Mouse (Mus musculus) hindbrain, embryonic 12.5 days (tissue): ENCODE data around the gene Olfr397. TPM values are rescaled to one million over a fixed set of nuclear protein-coding genes. Genes with fewer than 3 reads are reported as not detected.

Experiments used
- ATAC-seq: fragments of 200-750 bp; cut with Nextera tagmentation; 2 replicates; pipeline ENCODE4 v1.8.0; 2017; ENCODE audit warnings: moderate TSS enrichment; ENCODE audit not compliant: low FRiP score
- H3K27ac ChIP-seq: fragments of 300-500 bp; sonication (generic); 2 replicates; pipeline ENCODE4 v1.5.1; 2016; ENCODE audit warnings: mild to moderate bottlenecking
- H3K27me3 ChIP-seq: fragments of 300-500 bp; sonication (generic); 2 replicates; pipeline ENCODE4 v1.6.1; 2016; ENCODE audit warnings: mild to moderate bottlenecking
- H3K36me3 ChIP-seq: fragments of 300-500 bp; sonication (generic); 2 replicates; pipeline ENCODE4 v1.6.1; 2016; ENCODE audit warnings: mild to moderate bottlenecking
- H3K4me1 ChIP-seq: fragments of 300-500 bp; sonication (generic); 2 replicates; pipeline ENCODE4 v1.6.1; 2016
- H3K4me2 ChIP-seq: fragments of 300-500 bp; sonication (generic); replicated peaks from 2 replicates; pipeline ENCODE4 v1.6.1; 2016; ENCODE audit warnings: mild to moderate bottlenecking
- H3K4me3 ChIP-seq: fragments of 300-500 bp; sonication (generic); 2 replicates; pipeline ENCODE4 v1.5.1; 2016; ENCODE audit warnings: mild to moderate bottlenecking
- H3K9ac ChIP-seq: fragments of 300-500 bp; sonication (generic); 2 replicates; pipeline ENCODE4 v1.6.1; 2016; ENCODE audit warnings: mild to moderate bottlenecking, moderate library complexity
- H3K9me3 ChIP-seq: fragments of 300-500 bp; sonication (generic); replicated peaks from 2 replicates; pipeline ENCODE4 v1.6.1; 2016; ENCODE audit warnings: mild to moderate bottlenecking
- WGBS: fragments of 180-500 bp; shearing (Covaris S2); methylation state at CpG from one replicate; pipeline ENCODE4 v1.1.7; 2016; 5-methylcytosine and 5-hydroxymethylcytosine counted together
- polyA plus RNA-seq: library from polyadenylated mRNA; unstranded; fragments of >200 nt; fragmentation: Nextera tagmentation; extraction: Ambion mirVana; gene quantifications from 2 replicates; pipeline ENCODE4 v1.2.1, GENCODE M21; 2016

Gene Olfr397
- not detected in 2 replicates for polyA plus RNA-seq

GRCm38 (mm10) chr11:73960517-73960916 is at the start of gene Olfr397:
TSS of gene Olfr397 (plus strand) at chr11:73960817.
- 84% methylated on average over 1 of the region's 1 CpGs for WGBS

GRCm38 (mm10) chr11:73936377-73936776 is 24.2 kb upstream of the Olfr397 start, which contains the start of gene Olfr23:
TSS of gene Olfr23 (plus strand) at chr11:73936677.
- H3K27ac ChIP-seq, result no peak within 1 kb of the TSS
- no peak within 1 kb of the TSS for H3K4me3 ChIP-seq
- no peaks in the 10 kb centered on the region for H3K27me3 ChIP-seq
- H3K4me2 ChIP-seq, result no peak within 1 kb of the TSS
- ATAC-seq, result no peak
- no peaks in the 10 kb centered on the region for H3K9me3 ChIP-seq
- no peaks in the 10 kb centered on the region for H3K4me1 ChIP-seq
- no peak within 1 kb of the TSS for H3K9ac ChIP-seq
- no peaks in the 10 kb centered on the region for H3K36me3 ChIP-seq

More at GRCm38 (mm10) chr11:73960517-73960916, at the start of gene Olfr397:
- Histone ChIP-seq H3K27ac (no peak within 1 kb of the TSS), H3K36me3 (no peaks in the 10 kb centered on the region), H3K4me3 (no peak within 1 kb of the TSS), H3K27me3 (no peaks in the 10 kb centered on the region), H3K4me2 (no peak within 1 kb of the TSS), H3K4me1 (no peaks in the 10 kb centered on the region), H3K9me3 (peaks cover 34% of the 10 kb centered on the region), H3K9ac (no peak within 1 kb of the TSS)
- ATAC-seq, result no peak

DNA sequence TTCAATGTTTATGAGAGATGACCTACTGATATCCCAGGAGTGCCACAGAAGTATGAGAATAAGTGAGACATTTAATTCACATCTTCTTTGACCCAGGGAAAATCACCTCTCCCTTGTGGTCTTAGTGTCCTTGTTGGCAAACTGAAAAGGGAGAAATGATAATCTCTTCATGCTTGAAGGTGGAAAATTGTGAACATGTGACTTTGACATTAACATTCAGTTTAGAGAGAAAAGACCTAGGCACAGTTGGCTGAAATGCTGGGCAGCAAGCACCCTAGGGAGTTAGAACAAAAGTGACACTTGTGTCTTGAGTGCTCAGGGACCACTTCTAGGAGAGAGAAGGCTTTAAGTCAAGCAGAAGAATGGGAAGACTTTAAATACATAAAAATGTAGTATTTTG is 29.7 kb downstream of the Olfr397 start, which contains the start of gene Olfr398:
Gene Olfr398 (minus strand): TSS at position 101 of the 400 bp plus-strand sequence.
- Histone ChIP-seq H3K4me3 (no peak within 1 kb of the TSS), H3K9ac (no peak within 1 kb of the TSS), H3K4me2 (no peak within 1 kb of the TSS), H3K27me3 (no peaks in the 10 kb centered on the region), H3K36me3 (no peaks in the 10 kb centered on the region), H3K27ac (no peak within 1 kb of the TSS), H3K4me1 (no peaks in the 10 kb centered on the region), H3K9me3 (peaks cover 32% of the 10 kb centered on the region)
- no peak for ATAC-seq

GRCm38 (mm10) chr11:73993115-73993514 is 32.5 kb downstream of the Olfr397 start:
- Histone ChIP-seq H3K27me3 (no peaks in the 10 kb centered on the region), H3K4me3 (no peak overlapping the region), H3K4me1 (no peaks in the 10 kb centered on the region), H3K27ac (no peak overlapping the region), H3K36me3 (no peaks in the 10 kb centered on the region), H3K4me2 (no peak overlapping the region), H3K9ac (no peak overlapping the region), H3K9me3 (peaks cover 14% of the 10 kb centered on the region; the same call in 1 of the 2 replicates)
- no peak for ATAC-seq

Other genes starting within 250 kb of the Olfr397 start
- gene Olfr389, start 180.1 kb upstream of the Olfr397 start, polyA plus RNA-seq, result not detected in 2 replicates
- gene Olfr390, start 177.9 kb upstream of the Olfr397 start, polyA plus RNA-seq, result not detected in 2 replicates
- not detected in 2 replicates for gene Olfr391-ps, start 157.8 kb upstream of the Olfr397 start, polyA plus RNA-seq
- not detected in 2 replicates for gene Olfr392, start 143.8 kb upstream of the Olfr397 start, polyA plus RNA-seq
- gene Olfr393, start 109.4 kb upstream of the Olfr397 start, polyA plus RNA-seq, result not detected in 2 replicates
- not detected in 2 replicates for gene Olfr394, start 70.0 kb upstream of the Olfr397 start, polyA plus RNA-seq
- not detected in 2 replicates for gene Olfr395, start 51.5 kb upstream of the Olfr397 start, polyA plus RNA-seq
- gene Olfr23, start 24.1 kb upstream of the Olfr397 start, polyA plus RNA-seq, result not detected in 2 replicates
- gene Olfr398, start 29.6 kb downstream of the Olfr397 start, polyA plus RNA-seq, result not detected in 2 replicates
- not detected in 2 replicates for gene Olfr139, start 95.7 kb downstream of the Olfr397 start, polyA plus RNA-seq
- not detected in 2 replicates for gene Olfr399, start 95.8 kb downstream of the Olfr397 start, polyA plus RNA-seq
- not detected in 2 replicates for gene Zfp616, start 109.1 kb downstream of the Olfr397 start, polyA plus RNA-seq
- not detected in 2 replicates for gene Olfr401, start 152.9 kb downstream of the Olfr397 start, polyA plus RNA-seq
- not detected in 2 replicates for gene Olfr402, start 192.7 kb downstream of the Olfr397 start, polyA plus RNA-seq
- not detected in 2 replicates for gene Olfr403, start 225.4 kb downstream of the Olfr397 start, polyA plus RNA-seq